Mouse (Mus musculus) limb, embryonic 15.5 days (tissue): Measurements from ENCODE around the gene 1700125H20Rik. TPM values are rescaled to one million over a fixed set of nuclear protein-coding genes. Genes with fewer than 3 reads are reported as not detected.

Experiments used
- polyA plus RNA-seq: library from polyadenylated mRNA; unstranded; fragments of >200 nt; fragmentation: Nextera tagmentation; extraction: Ambion mirVana; gene quantifications from 2 replicates; pipeline ENCODE4 v1.2.1, GENCODE M21; 2015

1700125H20Rik gene
- polyA plus RNA-seq, 1 experiment from 2014 or later = 0.46 TPM

Other genes with a start within 250 kb of the 1700125H20Rik start
- 0.37 TPM in 1 of 2 replicates, not detected in the other for gene Car4, start 212.6 kb upstream of the 1700125H20Rik start, polyA plus RNA-seq
- gene Usp32, start 30.2 kb upstream of the 1700125H20Rik start, polyA plus RNA-seq = 3.8 and 3.9 TPM in 2 replicates
- 38.8 and 40.0 TPM in 2 replicates for gene Appbp2, start 64.7 kb downstream of the 1700125H20Rik start, polyA plus RNA-seq
- gene Ppm1d, start 140.8 kb downstream of the 1700125H20Rik start, polyA plus RNA-seq = 13.3 and 15.4 TPM in 2 replicates
- 23.6 and 31.5 TPM in 2 replicates for gene Bcas3, start 182.8 kb downstream of the 1700125H20Rik start, polyA plus RNA-seq